Mouse (Mus musculus): Measurements from ENCODE around the gene Ryr3. TPM values are rescaled to one million over a fixed set of nuclear protein-coding genes. Genes with fewer than 3 reads are reported as not detected.
A peak's percentile ranks its signal among the peaks of the same experiment; 100 is the strongest.

The Ryr3 gene
- polyA plus RNA-seq (2016; fragmentation: Nextera tagmentation; extraction: Ambion mirVana): 1.8 and 3.7 TPM in 2 replicates

DNA sequence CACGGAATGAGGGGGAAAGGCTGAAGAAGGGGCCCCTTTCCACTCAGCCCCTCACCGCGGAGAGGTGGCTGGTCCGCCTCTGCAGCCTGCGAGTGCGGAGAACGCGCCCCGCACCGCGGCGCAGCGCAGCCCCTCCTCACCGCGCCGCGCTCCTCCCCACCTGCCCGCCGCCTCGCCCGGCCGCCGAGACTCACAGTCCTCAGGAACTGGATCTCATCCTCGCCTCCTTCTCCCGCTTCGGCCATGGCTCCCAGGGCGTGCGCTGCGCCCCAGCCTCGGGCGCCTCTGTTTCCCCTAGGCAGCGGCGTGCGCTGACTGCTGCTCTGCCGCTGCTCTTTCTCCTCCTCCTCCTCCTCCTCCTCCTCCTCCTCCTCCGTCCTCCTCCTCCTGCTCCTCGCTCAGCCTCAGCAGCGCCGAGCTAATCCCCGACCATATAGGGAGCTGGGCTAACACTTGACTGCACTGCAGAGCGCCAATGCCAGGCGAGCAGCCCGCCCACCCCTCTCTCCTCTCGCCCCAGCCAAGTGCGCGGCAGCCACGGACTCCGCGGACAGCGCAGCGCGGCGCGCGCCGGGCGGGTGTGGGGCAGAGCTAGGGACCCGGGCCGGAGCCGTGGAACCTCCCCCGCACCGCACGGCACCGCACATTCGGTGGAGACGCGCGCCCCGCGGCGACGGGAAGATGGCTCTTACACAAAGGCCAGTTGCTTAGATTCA lies at the start of gene Ryr3:
Ryr3 (minus strand) TSS at position 351 of the 716 bp plus-strand sequence.
- peak; percentile 87 for DNase-seq (ENCODE audit: low spot score)
- H3K9me3 ChIP-seq: no peaks in the 10 kb centered on the region
- peak within 1 kb of the TSS; percentile 70 for H3K4me3 ChIP-seq
- under 1% methylated on average over 61 of the region's 72 CpGs for WGBS
- H3K27me3 ChIP-seq (ENCODE audit: insufficient read depth, poor library complexity, severe bottlenecking): peaks cover 64% of the 10 kb centered on the region
- H3K4me1 ChIP-seq: peaks cover 10% of the 10 kb centered on the region; the same call in 1 of the 2 replicates
- no peaks in the 10 kb centered on the region for H3K36me3 ChIP-seq
- H3K27ac ChIP-seq: peak within 1 kb of the TSS; percentile 82

DNA sequence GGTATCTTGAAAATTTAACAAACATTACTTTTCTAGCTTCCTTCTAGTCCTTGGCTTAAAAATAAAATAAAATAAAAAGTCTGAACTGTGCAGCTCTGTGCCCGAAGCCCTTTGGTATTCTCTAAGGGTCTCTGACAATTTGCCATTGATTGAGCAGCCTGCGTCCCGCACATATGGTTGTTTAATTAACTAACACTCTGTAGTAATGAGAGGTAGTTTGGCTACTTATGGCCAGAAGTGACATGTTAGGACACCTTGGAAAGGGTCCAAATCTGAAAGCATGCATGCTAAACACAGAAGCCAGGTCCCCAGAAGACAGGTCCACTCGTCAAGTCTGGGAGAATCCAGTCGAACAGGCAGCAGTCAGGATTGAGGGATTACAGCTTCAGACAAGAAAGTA lies 22.0 kb upstream of the Ryr3 start:
- 79% methylated on average over 5 of the region's 5 CpGs for WGBS
- Histone ChIP-seq H3K4me3 (no peak overlapping the region), H3K9me3 (no peaks in the 10 kb centered on the region), H3K27me3 (ENCODE audit: insufficient read depth, poor library complexity, severe bottlenecking) (no peaks in the 10 kb centered on the region), H3K36me3 (no peaks in the 10 kb centered on the region), H3K27ac (no peak overlapping the region), H3K4me1 (no peaks in the 10 kb centered on the region)
- DNase-seq (ENCODE audit: low spot score): no peak

DNA sequence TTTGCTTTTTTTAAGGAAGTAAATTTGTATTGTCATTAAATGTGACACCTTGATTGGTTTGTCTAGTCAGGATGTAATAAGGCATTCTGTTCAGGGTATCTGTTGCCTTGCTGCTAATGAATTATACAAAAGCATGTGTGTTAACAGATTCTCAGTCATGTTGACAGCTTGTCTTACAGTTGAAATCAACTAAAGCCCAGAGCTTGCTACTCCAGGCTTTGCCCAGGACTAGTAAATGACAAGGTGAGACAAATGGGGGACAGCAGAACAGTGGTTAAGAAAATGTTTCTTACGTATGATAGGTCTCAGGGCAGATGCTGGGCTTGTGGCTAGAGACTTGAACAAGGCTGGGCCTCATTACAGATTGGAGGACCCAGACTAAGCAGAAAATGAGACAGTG lies 20.1 kb upstream of the Ryr3 start:
- Histone ChIP-seq H3K27ac (no peak overlapping the region), H3K27me3 (ENCODE audit: insufficient read depth, poor library complexity, severe bottlenecking) (no peaks in the 10 kb centered on the region), H3K4me3 (no peak overlapping the region), H3K9me3 (no peaks in the 10 kb centered on the region), H3K36me3 (no peaks in the 10 kb centered on the region), H3K4me1 (no peaks in the 10 kb centered on the region)
- DNase-seq (ENCODE audit: low spot score): no peak
- WGBS: 64% methylated on average over 1 of the region's 1 CpGs

- H3K9me3 ChIP-seq: no peaks in the 10 kb centered on the region
- no peak overlapping the region for H3K4me3 ChIP-seq
- no peak for DNase-seq (ENCODE audit: low spot score)
- no peak overlapping the region for H3K27ac ChIP-seq
- H3K36me3 ChIP-seq: no peaks in the 10 kb centered on the region
- 19% methylated on average over 3 of the region's 3 CpGs for WGBS
- H3K27me3 ChIP-seq (ENCODE audit: insufficient read depth, poor library complexity, severe bottlenecking): no peaks in the 10 kb centered on the region
- no peaks in the 10 kb centered on the region for H3K4me1 ChIP-seq
Measured at GRCm38 (mm10) chr2:113234559-113234958, 17.7 kb upstream of the Ryr3 start.

DNA sequence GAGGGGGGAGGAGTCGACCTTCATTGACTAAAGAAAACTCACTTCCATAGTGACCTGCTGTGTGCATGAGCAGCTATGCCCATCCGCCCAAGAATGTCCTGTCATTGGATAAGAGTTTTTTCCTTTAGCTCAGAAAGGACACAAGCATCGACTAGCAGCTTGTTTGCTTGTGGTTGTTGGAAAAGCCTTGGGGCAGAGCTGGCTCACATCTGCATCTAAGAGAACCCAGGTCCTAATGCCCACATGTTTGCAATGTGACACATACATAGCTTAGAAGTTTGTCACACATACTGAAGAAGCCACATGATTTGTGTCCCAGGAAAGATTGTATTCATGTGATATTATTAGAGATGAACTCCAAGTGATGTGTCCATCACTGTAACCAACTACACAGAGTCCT lies 16.5 kb upstream of the Ryr3 start:
- Histone ChIP-seq H3K9me3 (no peaks in the 10 kb centered on the region), H3K4me1 (no peaks in the 10 kb centered on the region), H3K27me3 (ENCODE audit: insufficient read depth, poor library complexity, severe bottlenecking) (no peaks in the 10 kb centered on the region), H3K4me3 (no peak overlapping the region), H3K36me3 (no peaks in the 10 kb centered on the region), H3K27ac (no peak overlapping the region)
- WGBS: 59% methylated on average over 3 of the region's 3 CpGs
- no peak for DNase-seq (ENCODE audit: low spot score)

DNA sequence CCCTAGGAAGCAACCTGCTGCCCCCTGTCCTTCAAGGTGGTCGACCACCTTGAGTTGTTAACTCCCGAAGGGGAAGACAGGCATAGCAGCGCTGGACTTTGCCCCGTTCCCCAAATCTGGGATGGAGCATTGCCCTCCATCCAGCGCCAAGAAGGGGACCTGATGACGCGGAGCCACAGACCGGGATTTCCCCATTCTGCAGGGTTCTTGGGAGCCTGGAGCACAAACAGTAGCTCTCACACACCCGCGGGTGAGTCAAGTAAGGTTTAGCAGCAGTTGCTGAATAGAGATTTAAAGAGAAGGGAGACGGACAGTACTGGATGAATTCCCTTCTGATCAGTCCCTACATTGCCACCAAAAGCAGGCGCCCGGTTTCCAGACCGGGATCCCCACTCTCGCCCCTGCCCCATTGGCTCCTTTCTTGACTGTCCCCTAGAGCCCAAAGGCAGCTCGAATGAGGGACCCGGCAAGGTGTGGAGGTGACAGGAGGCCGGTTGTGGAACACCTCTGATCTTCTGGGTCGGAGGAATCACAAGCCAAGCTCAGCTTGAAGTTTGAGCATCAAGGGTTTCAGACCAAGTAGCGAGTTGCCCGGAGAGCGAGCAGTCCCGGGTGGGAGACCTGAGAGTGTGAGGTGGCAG lies 671 bp downstream of the Ryr3 start:
- Histone ChIP-seq H3K4me1 (peaks cover 10% of the 10 kb centered on the region; the same call in 1 of the 2 replicates), H3K4me3 (peak overlapping the region; percentile 70), H3K36me3 (no peaks in the 10 kb centered on the region), H3K27me3 (ENCODE audit: insufficient read depth, poor library complexity, severe bottlenecking) (peaks cover 64% of the 10 kb centered on the region), H3K27ac (peak overlapping the region; percentile 82), H3K9me3 (no peaks in the 10 kb centered on the region)
- peak; percentile 76 for DNase-seq (ENCODE audit: low spot score)
- 4% methylated on average over 23 of the region's 23 CpGs for WGBS

- no peaks in the 10 kb centered on the region for H3K4me1 ChIP-seq
- no peak for DNase-seq (ENCODE audit: low spot score)
- no peaks in the 10 kb centered on the region for H3K36me3 ChIP-seq
- no peak overlapping the region for H3K27ac ChIP-seq
- peaks cover 24% of the 10 kb centered on the region for H3K27me3 ChIP-seq (ENCODE audit: insufficient read depth, poor library complexity, severe bottlenecking)
- H3K4me3 ChIP-seq: no peak overlapping the region
- no peaks in the 10 kb centered on the region for H3K9me3 ChIP-seq
- WGBS: 77% methylated on average over 3 of the region's 3 CpGs
Measured at GRCm38 (mm10) chr2:113210023-113210422, 6.9 kb downstream of the Ryr3 start.

GRCm38 (mm10) chr2:113209263-113209662 lies 7.6 kb downstream of the Ryr3 start:
- H3K27ac ChIP-seq: no peak overlapping the region
- H3K27me3 ChIP-seq (ENCODE audit: insufficient read depth, poor library complexity, severe bottlenecking): peaks cover 17% of the 10 kb centered on the region; the same call in 1 of the 2 replicates
- 89% methylated on average over 9 of the region's 9 CpGs for WGBS
- no peak for DNase-seq (ENCODE audit: low spot score)
- H3K36me3 ChIP-seq: no peaks in the 10 kb centered on the region
- no peaks in the 10 kb centered on the region for H3K4me1 ChIP-seq
- H3K4me3 ChIP-seq: no peak overlapping the region
- H3K9me3 ChIP-seq: no peaks in the 10 kb centered on the region

- H3K4me1 ChIP-seq: no peaks in the 10 kb centered on the region
- no peak overlapping the region for H3K4me3 ChIP-seq
- 81% methylated on average over 6 of the region's 6 CpGs for WGBS
- no peak overlapping the region for H3K27ac ChIP-seq
- H3K27me3 ChIP-seq (ENCODE audit: insufficient read depth, poor library complexity, severe bottlenecking): no peaks in the 10 kb centered on the region
- no peak for DNase-seq (ENCODE audit: low spot score)
- H3K36me3 ChIP-seq: no peaks in the 10 kb centered on the region
- no peaks in the 10 kb centered on the region for H3K9me3 ChIP-seq
Measured at GRCm38 (mm10) chr2:113202857-113203256, 14.0 kb downstream of the Ryr3 start.

DNA sequence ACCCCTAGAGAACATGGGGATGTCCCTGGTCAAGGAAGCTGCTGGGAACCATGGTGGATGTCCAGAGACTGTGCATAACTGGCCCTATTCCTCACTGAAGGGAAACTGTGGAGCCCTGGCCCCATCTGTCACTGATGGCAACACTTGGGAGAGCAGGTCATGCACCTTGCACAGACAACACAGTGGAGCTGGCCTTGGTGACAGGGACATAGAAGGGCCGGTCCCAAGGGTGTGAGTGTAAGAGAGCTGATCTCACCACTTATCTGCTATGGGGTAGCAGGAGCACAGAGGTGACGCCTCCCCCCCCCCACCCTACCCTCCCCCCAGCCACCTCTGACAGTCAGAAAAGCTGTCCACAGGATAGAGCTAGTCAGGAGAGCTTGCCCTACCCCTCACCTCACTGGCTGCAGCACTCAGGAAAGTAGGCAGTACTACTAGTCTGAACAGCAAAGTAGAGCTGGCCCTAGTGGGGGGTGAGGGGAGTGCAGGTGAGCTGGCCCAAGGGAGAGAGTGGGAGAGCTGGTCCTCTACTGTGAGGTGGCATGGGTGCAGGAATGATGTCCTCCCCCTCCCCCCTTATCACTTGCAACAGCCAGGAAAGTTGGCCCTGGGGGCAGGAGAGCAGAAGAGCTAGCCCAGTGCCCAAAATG lies 17.7 kb downstream of the Ryr3 start:
- Histone ChIP-seq H3K27me3 (ENCODE audit: insufficient read depth, poor library complexity, severe bottlenecking) (no peaks in the 10 kb centered on the region), H3K4me1 (no peaks in the 10 kb centered on the region), H3K27ac (no peak overlapping the region), H3K36me3 (no peaks in the 10 kb centered on the region), H3K9me3 (no peaks in the 10 kb centered on the region), H3K4me3 (no peak overlapping the region)
- no peak for DNase-seq (ENCODE audit: low spot score)
- WGBS: 67% methylated on average over 1 of the region's 2 CpGs

- 79% methylated on average over 6 of the region's 6 CpGs for WGBS
- Histone ChIP-seq H3K27me3 (ENCODE audit: insufficient read depth, poor library complexity, severe bottlenecking) (no peaks in the 10 kb centered on the region), H3K9me3 (no peaks in the 10 kb centered on the region)
Measured at GRCm38 (mm10) chr2:113187158-113187557, 29.7 kb downstream of the Ryr3 start.

DNA sequence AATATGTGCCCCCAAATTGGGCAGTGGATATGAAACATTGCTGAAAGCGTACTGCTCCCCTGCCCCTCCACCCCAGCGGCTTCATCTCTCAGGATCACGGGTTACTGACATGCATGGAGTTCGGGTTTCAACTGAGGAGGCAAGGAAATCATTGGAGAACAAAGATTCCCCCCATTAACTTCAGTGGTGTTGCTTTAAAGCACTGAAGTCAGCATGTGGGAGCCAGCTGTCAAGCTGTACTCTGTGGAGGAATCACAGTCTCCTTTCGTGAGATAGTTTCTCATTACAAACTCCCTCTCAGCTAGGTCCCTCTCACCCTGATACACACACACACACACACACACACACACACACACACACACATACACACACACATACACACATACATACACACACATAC lies 35.2 kb downstream of the Ryr3 start:
- Histone ChIP-seq H3K36me3 (no peaks in the 10 kb centered on the region), H3K4me1 (no peaks in the 10 kb centered on the region), H3K4me3 (no peak overlapping the region), H3K27ac (no peak overlapping the region), H3K9me3 (no peaks in the 10 kb centered on the region), H3K27me3 (ENCODE audit: insufficient read depth, poor library complexity, severe bottlenecking) (no peaks in the 10 kb centered on the region)
- WGBS: 54% methylated on average over 5 of the region's 5 CpGs
- DNase-seq (ENCODE audit: low spot score): no peak

More at GRCm38 (mm10) chr2:113187158-113187557, 29.7 kb downstream of the Ryr3 start:
- no peak for DNase-seq (ENCODE audit: low spot score)
- Histone ChIP-seq H3K36me3 (no peaks in the 10 kb centered on the region), H3K27ac (no peak overlapping the region), H3K4me1 (no peaks in the 10 kb centered on the region), H3K4me3 (no peak overlapping the region)

DNA sequence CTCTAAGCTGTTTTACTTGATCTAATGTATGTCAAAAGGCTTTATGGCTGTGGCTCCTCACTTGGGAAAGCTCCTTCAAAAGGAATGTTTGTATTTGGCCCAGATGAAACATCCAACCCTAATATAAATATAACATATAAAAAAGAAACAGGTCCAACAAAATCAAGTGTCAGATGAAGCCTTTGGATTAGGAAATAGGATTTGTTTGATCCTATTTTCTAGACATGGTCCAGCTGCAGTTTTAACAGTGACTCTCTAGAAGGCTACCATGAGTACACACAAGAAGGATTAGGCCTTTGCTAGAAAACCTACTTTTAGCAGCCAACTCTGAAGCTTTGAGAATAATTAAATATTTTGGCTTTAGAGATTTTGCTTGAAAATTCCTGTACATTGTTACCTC lies 38.8 kb downstream of the Ryr3 start:
- Histone ChIP-seq H3K4me1 (no peaks in the 10 kb centered on the region), H3K9me3 (no peaks in the 10 kb centered on the region), H3K4me3 (no peak overlapping the region), H3K27ac (no peak overlapping the region), H3K27me3 (ENCODE audit: insufficient read depth, poor library complexity, severe bottlenecking) (no peaks in the 10 kb centered on the region), H3K36me3 (no peaks in the 10 kb centered on the region)
- DNase-seq (ENCODE audit: low spot score): no peak

Measured in heart, embryonic 10.5 days (tissue).